Mouse (Mus musculus): Measurements from ENCODE around the gene D630003M21Rik. TPM values are rescaled to one million over a fixed set of nuclear protein-coding genes. Genes with fewer than 3 reads are reported as not detected.

Gene D630003M21Rik
- polyA plus RNA-seq, 1 experiment from 2014 or later: 1.00 TPM

DNA sequence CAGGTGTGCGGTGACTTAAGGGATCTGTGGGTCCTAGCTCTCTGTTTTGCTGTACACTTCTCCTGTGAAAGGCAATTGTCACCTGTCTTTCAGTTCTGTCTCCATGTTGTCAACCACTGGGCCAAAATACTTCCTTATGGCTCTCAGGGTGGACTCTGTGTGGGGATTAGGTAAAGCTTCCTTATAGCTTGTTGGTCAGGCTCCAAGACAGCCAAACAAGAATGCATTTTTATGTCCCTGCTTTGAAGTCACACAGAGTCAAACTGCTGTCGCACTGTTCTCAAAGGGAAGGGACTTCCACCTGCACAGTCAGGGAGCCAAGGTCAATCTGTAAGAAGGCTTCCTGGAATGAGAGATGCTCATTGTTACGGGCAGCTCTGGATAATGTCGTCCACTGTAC, 50.9 kb downstream of the D630003M21Rik start:
- H3K4me1 ChIP-seq (ENCODE audit: control insufficient read depth, insufficient read depth, low read length): peaks cover 2% of the 10 kb centered on the region; the same call in 1 of the 2 replicates
- H3K36me3 ChIP-seq (replicated peaks; ENCODE audit: control insufficient read depth, insufficient read depth, low read depth, low read length): no peaks in the 10 kb centered on the region
- H3K27ac ChIP-seq (replicated peaks; ENCODE audit: low read depth, low read length): no peak overlapping the region
- WGBS: 77% methylated on average over 4 of the region's 4 CpGs
- H3K27me3 ChIP-seq (ENCODE audit: control insufficient read depth, insufficient read depth, low read length): no peaks in the 10 kb centered on the region
- H3K4me3 ChIP-seq (ENCODE audit: low read depth, low read length): no peak overlapping the region
- no peak overlapping the region for H3K4me2 ChIP-seq (ENCODE audit: low read depth, low read length)
- DNase-seq (ENCODE audit: low spot score) (no peak), ATAC-seq (replicated peaks; ENCODE audit: insufficient number of reproducible peaks, low FRiP score, low TSS enrichment, low read depth) (no peak)
- H3K9ac ChIP-seq (replicated peaks; ENCODE audit: low read length): no peak overlapping the region
- no peaks in the 10 kb centered on the region for H3K9me3 ChIP-seq (replicated peaks; ENCODE audit: control insufficient read depth, low read length)

- Histone ChIP-seq H3K4me3 (ENCODE audit: low read depth, low read length) (no peak overlapping the region), H3K9me3 (replicated peaks; ENCODE audit: control insufficient read depth, low read length) (no peaks in the 10 kb centered on the region), H3K36me3 (replicated peaks; ENCODE audit: control insufficient read depth, insufficient read depth, low read depth, low read length) (no peaks in the 10 kb centered on the region), H3K4me1 (ENCODE audit: control insufficient read depth, insufficient read depth, low read length) (peaks cover 2% of the 10 kb centered on the region; the same call in 1 of the 2 replicates), H3K27ac (replicated peaks; ENCODE audit: low read depth, low read length) (no peak overlapping the region), H3K9ac (replicated peaks; ENCODE audit: low read length) (no peak overlapping the region), H3K27me3 (ENCODE audit: control insufficient read depth, insufficient read depth, low read length) (no peaks in the 10 kb centered on the region), H3K4me2 (ENCODE audit: low read depth, low read length) (no peak overlapping the region)
- ATAC-seq (replicated peaks; ENCODE audit: insufficient number of reproducible peaks, low FRiP score, low TSS enrichment, low read depth): no peak
- WGBS: 65% methylated on average over 3 of the region's 3 CpGs
- DNase-seq (ENCODE audit: low spot score): no peak
These were observed 51.4 kb downstream of the D630003M21Rik start for GRCm38 (mm10) chr2:158177574-158177973.

GRCm38 (mm10) chr2:158176763-158177162, 52.3 kb downstream of the D630003M21Rik start:
- Histone ChIP-seq H3K36me3 (replicated peaks; ENCODE audit: control insufficient read depth, insufficient read depth, low read depth, low read length) (no peaks in the 10 kb centered on the region), H3K4me2 (ENCODE audit: low read depth, low read length) (no peak overlapping the region), H3K4me3 (ENCODE audit: low read depth, low read length) (no peak overlapping the region), H3K9ac (replicated peaks; ENCODE audit: low read length) (no peak overlapping the region), H3K4me1 (ENCODE audit: control insufficient read depth, insufficient read depth, low read length) (peaks cover 2% of the 10 kb centered on the region; the same call in 1 of the 2 replicates), H3K9me3 (replicated peaks; ENCODE audit: control insufficient read depth, low read length) (no peaks in the 10 kb centered on the region), H3K27me3 (ENCODE audit: control insufficient read depth, insufficient read depth, low read length) (no peaks in the 10 kb centered on the region), H3K27ac (replicated peaks; ENCODE audit: low read depth, low read length) (no peak overlapping the region)
- 89% methylated on average over 9 of the region's 9 CpGs for WGBS
- no peak for DNase-seq (ENCODE audit: low spot score)
- no peak for ATAC-seq (replicated peaks; ENCODE audit: insufficient number of reproducible peaks, low FRiP score, low TSS enrichment, low read depth)

GRCm38 (mm10) chr2:158175433-158175832, 53.6 kb downstream of the D630003M21Rik start:
- Histone ChIP-seq H3K4me2 (ENCODE audit: low read depth, low read length) (no peak overlapping the region), H3K36me3 (replicated peaks; ENCODE audit: control insufficient read depth, insufficient read depth, low read depth, low read length) (no peaks in the 10 kb centered on the region), H3K9me3 (replicated peaks; ENCODE audit: control insufficient read depth, low read length) (no peaks in the 10 kb centered on the region), H3K9ac (replicated peaks; ENCODE audit: low read length) (no peak overlapping the region), H3K4me3 (ENCODE audit: low read depth, low read length) (no peak overlapping the region), H3K27ac (replicated peaks; ENCODE audit: low read depth, low read length) (no peak overlapping the region), H3K4me1 (ENCODE audit: control insufficient read depth, insufficient read depth, low read length) (peaks cover 2% of the 10 kb centered on the region; the same call in 1 of the 2 replicates), H3K27me3 (ENCODE audit: control insufficient read depth, insufficient read depth, low read length) (no peaks in the 10 kb centered on the region)
- ATAC-seq (replicated peaks; ENCODE audit: insufficient number of reproducible peaks, low FRiP score, low TSS enrichment, low read depth) (no peak), DNase-seq (ENCODE audit: low spot score) (no peak)
- WGBS: 73% methylated on average over 3 of the region's 3 CpGs

DNA sequence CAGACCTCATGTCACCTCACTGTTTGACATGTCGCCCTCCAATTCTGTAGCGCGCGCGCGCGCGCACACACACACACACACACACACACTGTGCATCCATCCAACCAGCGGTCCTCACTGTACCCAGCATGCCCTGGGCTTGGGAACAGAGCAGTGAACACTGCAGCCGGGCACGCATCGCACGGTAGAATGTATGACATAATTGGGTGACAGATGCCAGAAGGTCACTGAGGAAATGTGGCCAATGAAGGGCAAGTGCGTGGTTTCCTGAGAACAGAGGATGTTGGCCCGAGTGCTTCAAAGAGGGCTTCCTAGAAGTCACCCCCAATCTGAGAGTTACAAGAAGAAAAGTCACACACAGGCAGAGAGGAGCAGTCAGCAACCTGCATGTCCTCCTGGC, 54.1 kb downstream of the D630003M21Rik start:
- Histone ChIP-seq H3K4me3 (ENCODE audit: low read depth, low read length) (no peak overlapping the region), H3K36me3 (replicated peaks; ENCODE audit: control insufficient read depth, insufficient read depth, low read depth, low read length) (no peaks in the 10 kb centered on the region), H3K9ac (replicated peaks; ENCODE audit: low read length) (no peak overlapping the region), H3K27me3 (ENCODE audit: control insufficient read depth, insufficient read depth, low read length) (no peaks in the 10 kb centered on the region), H3K9me3 (replicated peaks; ENCODE audit: control insufficient read depth, low read length) (no peaks in the 10 kb centered on the region), H3K27ac (replicated peaks; ENCODE audit: low read depth, low read length) (no peak overlapping the region), H3K4me2 (ENCODE audit: low read depth, low read length) (no peak overlapping the region), H3K4me1 (ENCODE audit: control insufficient read depth, insufficient read depth, low read length) (peaks cover 2% of the 10 kb centered on the region; the same call in 1 of the 2 replicates)
- DNase-seq (ENCODE audit: low spot score) (no peak), ATAC-seq (replicated peaks; ENCODE audit: insufficient number of reproducible peaks, low FRiP score, low TSS enrichment, low read depth) (no peak)
- WGBS: 90% methylated on average over 15 of the region's 15 CpGs

DNA sequence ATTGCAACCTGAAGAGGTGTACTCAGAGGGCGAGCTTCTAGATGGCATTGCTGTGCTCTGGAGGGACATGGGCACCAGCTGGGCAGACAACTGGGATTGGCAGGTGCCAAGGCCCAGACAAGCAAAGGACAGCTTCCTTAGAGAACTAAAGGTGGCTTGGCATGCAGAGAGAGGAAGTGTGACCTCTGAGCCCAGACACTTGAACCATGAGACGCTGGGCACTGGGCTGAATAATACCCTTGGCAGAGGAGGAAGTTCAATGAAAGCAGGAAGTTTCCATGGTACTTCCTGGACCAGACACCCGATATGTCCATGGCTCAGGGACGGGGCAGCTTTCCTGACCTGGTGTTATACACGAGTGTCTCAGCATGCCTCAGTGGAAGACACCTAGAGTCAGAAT, 54.6 kb downstream of the D630003M21Rik start:
- H3K27me3 ChIP-seq (ENCODE audit: control insufficient read depth, insufficient read depth, low read length): no peaks in the 10 kb centered on the region
- H3K4me3 ChIP-seq (ENCODE audit: low read depth, low read length): no peak overlapping the region
- no peaks in the 10 kb centered on the region for H3K36me3 ChIP-seq (replicated peaks; ENCODE audit: control insufficient read depth, insufficient read depth, low read depth, low read length)
- H3K4me1 ChIP-seq (ENCODE audit: control insufficient read depth, insufficient read depth, low read length): peaks cover under 1% of the 10 kb centered on the region; the same call in 1 of the 2 replicates
- no peak overlapping the region for H3K4me2 ChIP-seq (ENCODE audit: low read depth, low read length)
- H3K27ac ChIP-seq (replicated peaks; ENCODE audit: low read depth, low read length): no peak overlapping the region
- no peak for ATAC-seq (replicated peaks; ENCODE audit: insufficient number of reproducible peaks, low FRiP score, low TSS enrichment, low read depth)
- H3K9me3 ChIP-seq (replicated peaks; ENCODE audit: control insufficient read depth, low read length): no peaks in the 10 kb centered on the region
- no peak overlapping the region for H3K9ac ChIP-seq (replicated peaks; ENCODE audit: low read length)
- no peak for DNase-seq (ENCODE audit: low spot score)
- 77% methylated on average over 5 of the region's 5 CpGs for WGBS

DNA sequence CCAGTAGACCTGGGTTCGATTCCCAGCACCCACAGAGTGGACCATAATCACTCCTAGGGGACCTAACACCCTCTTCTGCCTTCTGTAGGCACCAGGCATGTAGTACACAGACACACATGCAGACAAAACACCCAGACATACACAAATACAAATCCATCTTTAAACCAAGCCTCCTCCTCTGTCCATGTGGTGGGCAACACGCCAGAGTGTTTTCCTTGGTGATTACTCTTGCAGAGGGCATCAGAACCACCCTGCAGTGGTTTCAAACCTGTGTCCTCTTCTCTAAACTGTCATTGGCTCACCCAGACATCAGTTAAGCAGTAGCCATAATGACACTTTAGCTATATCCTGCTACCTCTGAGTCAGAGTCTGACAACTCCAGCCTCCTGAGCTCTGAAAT, 58.6 kb downstream of the D630003M21Rik start:
- no peak overlapping the region for H3K4me2 ChIP-seq (ENCODE audit: low read depth, low read length)
- H3K4me1 ChIP-seq (ENCODE audit: control insufficient read depth, insufficient read depth, low read length): no peaks in the 10 kb centered on the region
- H3K9ac ChIP-seq (replicated peaks; ENCODE audit: low read length): no peak overlapping the region
- no peak overlapping the region for H3K4me3 ChIP-seq (ENCODE audit: low read depth, low read length)
- ATAC-seq (replicated peaks; ENCODE audit: insufficient number of reproducible peaks, low FRiP score, low TSS enrichment, low read depth): no peak
- H3K27ac ChIP-seq (replicated peaks; ENCODE audit: low read depth, low read length): no peak overlapping the region
- H3K36me3 ChIP-seq (replicated peaks; ENCODE audit: control insufficient read depth, insufficient read depth, low read depth, low read length): no peaks in the 10 kb centered on the region
- no peaks in the 10 kb centered on the region for H3K27me3 ChIP-seq (ENCODE audit: control insufficient read depth, insufficient read depth, low read length)
- DNase-seq (ENCODE audit: low spot score): no peak
- 88% methylated on average over 2 of the region's 2 CpGs for WGBS
- no peaks in the 10 kb centered on the region for H3K9me3 ChIP-seq (replicated peaks; ENCODE audit: control insufficient read depth, low read length)

DNA sequence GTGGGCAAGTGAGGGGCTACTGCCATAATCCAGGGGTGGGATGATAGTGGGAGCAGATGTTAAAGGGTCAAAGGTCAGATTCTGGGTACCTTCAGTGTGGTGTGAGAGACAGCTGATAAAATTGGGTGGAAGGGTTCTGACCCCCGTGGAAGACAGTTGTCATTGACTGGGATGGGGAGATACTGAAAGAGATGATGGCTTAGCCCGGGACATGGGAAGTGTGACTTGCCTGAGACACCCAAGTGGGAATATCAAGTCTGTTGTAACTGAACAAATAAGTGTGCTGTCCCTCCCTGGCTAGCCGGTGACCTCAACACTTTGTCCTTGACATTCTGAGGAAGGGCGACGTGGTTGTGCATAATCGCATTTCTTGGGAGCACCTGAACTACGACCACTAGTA, 59.3 kb downstream of the D630003M21Rik start:
- Histone ChIP-seq H3K9me3 (replicated peaks; ENCODE audit: control insufficient read depth, low read length) (no peaks in the 10 kb centered on the region), H3K4me3 (ENCODE audit: low read depth, low read length) (no peak overlapping the region), H3K36me3 (replicated peaks; ENCODE audit: control insufficient read depth, insufficient read depth, low read depth, low read length) (no peaks in the 10 kb centered on the region), H3K4me2 (ENCODE audit: low read depth, low read length) (no peak overlapping the region), H3K27me3 (ENCODE audit: control insufficient read depth, insufficient read depth, low read length) (no peaks in the 10 kb centered on the region), H3K27ac (replicated peaks; ENCODE audit: low read depth, low read length) (no peak overlapping the region), H3K4me1 (ENCODE audit: control insufficient read depth, insufficient read depth, low read length) (no peaks in the 10 kb centered on the region), H3K9ac (replicated peaks; ENCODE audit: low read length) (no peak overlapping the region)
- ATAC-seq (replicated peaks; ENCODE audit: insufficient number of reproducible peaks, low FRiP score, low TSS enrichment, low read depth) (no peak), DNase-seq (ENCODE audit: low spot score) (no peak)
- WGBS: 87% methylated on average over 7 of the region's 7 CpGs

Data from embryonic facial prominence, embryonic 11.5 days (tissue).